Mouse (Mus musculus): Measurements from ENCODE around the gene Sumf1. TPM values are rescaled to one million over a fixed set of nuclear protein-coding genes. Genes with fewer than 3 reads are reported as not detected.

The Sumf1 gene
- polyA plus RNA-seq, 1 experiment: 16.6 TPM

DNA sequence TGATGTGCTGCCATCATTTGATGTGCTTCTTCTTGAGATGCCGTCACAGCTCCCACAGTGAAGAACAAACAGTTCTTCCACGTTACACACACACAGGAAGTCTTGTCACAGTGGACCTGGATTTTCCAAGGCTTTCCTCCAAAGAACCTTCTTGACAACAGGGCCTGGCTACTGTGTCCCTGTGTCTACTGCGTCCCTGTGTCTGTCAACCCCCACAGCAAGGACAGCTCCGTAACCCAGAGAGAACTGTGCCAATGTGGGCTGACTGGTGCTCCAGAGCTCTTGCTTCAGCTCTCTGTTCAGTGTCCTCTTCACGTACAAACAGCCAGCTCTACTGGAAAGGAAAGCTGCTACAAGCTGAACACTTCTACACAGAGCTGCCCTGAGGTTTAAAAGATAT lies 48.4 kb downstream of the Sumf1 start:
- no peaks in the 10 kb centered on the region for H3K27me3 ChIP-seq (replicated peaks)
- TF ChIP-seq GATA1 (IDR thresholded peaks at IDR 0.05; ENCODE audit: borderline replicate concordance, low read length): no peak
- peaks cover 11% of the 10 kb centered on the region for H3K4me1 ChIP-seq

GRCm38 (mm10) chr6:108136286-108136685 lies 49.1 kb downstream of the Sumf1 start:
- Histone ChIP-seq H3K9me3 (no peaks in the 10 kb centered on the region), H3K27me3 (replicated peaks) (no peaks in the 10 kb centered on the region), H3K36me3 (replicated peaks; ENCODE audit: low read length) (peaks cover 3% of the 10 kb centered on the region), H3K4me1 (peaks cover 11% of the 10 kb centered on the region), H3K4me3 (replicated peaks) (no peak overlapping the region)
- TF ChIP-seq FLI1 (IDR thresholded peaks at IDR 0.05; ENCODE audit: low read length) (no peak), GATA1 (IDR thresholded peaks at IDR 0.05; ENCODE audit: borderline replicate concordance, low read length) (no peak)

More for the DNA sequence above, 48.4 kb downstream of the Sumf1 start:
- Histone ChIP-seq H3K36me3 (replicated peaks; ENCODE audit: low read length) (peaks cover 3% of the 10 kb centered on the region), H3K4me3 (replicated peaks) (no peak overlapping the region), H3K9me3 (no peaks in the 10 kb centered on the region)

- H3K4me1 ChIP-seq: peaks cover 17% of the 10 kb centered on the region
- TF ChIP-seq GATA1 (IDR thresholded peaks at IDR 0.05; ENCODE audit: borderline replicate concordance, low read length) (no peak), FLI1 (IDR thresholded peaks at IDR 0.05; ENCODE audit: low read length) (no peak)
These were observed 53.0 kb downstream of the Sumf1 start for GRCm38 (mm10) chr6:108132268-108132935.

GRCm38 (mm10) chr6:108130718-108131117 lies 54.7 kb downstream of the Sumf1 start:
- no peak for TF ChIP-seq GATA1 (IDR thresholded peaks at IDR 0.05; ENCODE audit: borderline replicate concordance, low read length)
- no peak for TF ChIP-seq FLI1 (IDR thresholded peaks at IDR 0.05; ENCODE audit: low read length)
- H3K27me3 ChIP-seq (replicated peaks): no peaks in the 10 kb centered on the region
- H3K4me3 ChIP-seq (replicated peaks): no peak overlapping the region
- H3K36me3 ChIP-seq (replicated peaks; ENCODE audit: low read length): no peaks in the 10 kb centered on the region
- peaks cover 17% of the 10 kb centered on the region for H3K4me1 ChIP-seq
- no peaks in the 10 kb centered on the region for H3K9me3 ChIP-seq

More at GRCm38 (mm10) chr6:108132268-108132935, 53.0 kb downstream of the Sumf1 start:
- Histone ChIP-seq H3K27me3 (replicated peaks) (no peaks in the 10 kb centered on the region), H3K4me3 (replicated peaks) (no peak overlapping the region), H3K36me3 (replicated peaks; ENCODE audit: low read length) (no peaks in the 10 kb centered on the region), H3K9me3 (no peaks in the 10 kb centered on the region)

DNA sequence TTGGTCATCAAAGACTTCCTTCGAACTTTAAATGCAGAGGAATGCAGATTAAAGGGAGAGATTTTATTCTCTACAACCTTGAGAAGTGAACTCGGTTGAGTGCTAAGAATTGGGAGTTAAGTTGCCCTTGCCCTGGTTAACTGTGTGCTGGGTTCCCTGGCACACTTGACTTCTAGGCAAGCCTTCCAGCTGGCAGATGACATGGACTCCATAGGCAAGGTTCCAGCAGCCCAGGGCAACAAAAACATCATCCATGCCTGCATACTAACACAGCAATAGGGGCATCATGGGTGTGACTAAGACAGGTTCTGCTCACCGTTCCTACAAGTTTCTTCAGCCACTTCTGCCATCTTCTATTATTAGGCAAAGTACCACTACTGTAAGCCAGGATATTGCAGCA lies 58.8 kb downstream of the Sumf1 start:
- TF ChIP-seq GATA1 (IDR thresholded peaks at IDR 0.05; ENCODE audit: borderline replicate concordance, low read length) (no peak), FLI1 (IDR thresholded peaks at IDR 0.05; ENCODE audit: low read length) (no peak)
- Histone ChIP-seq H3K9me3 (no peaks in the 10 kb centered on the region), H3K4me1 (peaks cover 6% of the 10 kb centered on the region; the same call in 1 of the 2 replicates), H3K36me3 (replicated peaks; ENCODE audit: low read length) (no peaks in the 10 kb centered on the region), H3K27me3 (replicated peaks) (no peaks in the 10 kb centered on the region), H3K4me3 (replicated peaks) (no peak overlapping the region)

- Histone ChIP-seq H3K4me3 (replicated peaks) (no peak overlapping the region), H3K4me1 (no peaks in the 10 kb centered on the region), H3K36me3 (replicated peaks; ENCODE audit: low read length) (no peaks in the 10 kb centered on the region), H3K9me3 (peaks cover 5% of the 10 kb centered on the region; the same call in 1 of the 2 replicates), H3K27me3 (replicated peaks) (no peaks in the 10 kb centered on the region)
- TF ChIP-seq GATA1 (IDR thresholded peaks at IDR 0.05; ENCODE audit: borderline replicate concordance, low read length) (no peak), FLI1 (IDR thresholded peaks at IDR 0.05; ENCODE audit: low read length) (no peak)
These were observed 59.9 kb downstream of the Sumf1 start for GRCm38 (mm10) chr6:108125474-108125873.

DNA sequence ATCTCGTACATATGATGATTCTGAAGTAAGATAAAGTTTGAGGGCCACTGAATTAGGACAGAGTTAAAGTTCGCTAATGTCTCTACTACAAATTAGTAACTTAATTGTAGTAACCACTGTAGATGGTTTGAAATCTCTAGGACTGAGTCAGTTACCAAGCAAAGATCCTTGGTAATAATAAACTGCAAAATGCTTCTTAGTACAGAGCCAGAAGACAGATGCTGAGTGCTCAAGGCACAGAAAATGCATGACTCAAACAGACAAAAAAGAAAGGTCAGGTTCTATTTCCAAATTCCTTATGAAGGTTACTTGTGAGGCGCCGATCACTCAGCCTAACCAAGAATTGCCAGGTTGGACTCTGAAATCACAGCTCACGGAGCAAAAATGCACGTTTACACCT lies 67.5 kb downstream of the Sumf1 start:
- Histone ChIP-seq H3K4me1 (peaks cover 8% of the 10 kb centered on the region; the same call in 1 of the 2 replicates), H3K27me3 (replicated peaks) (no peaks in the 10 kb centered on the region), H3K4me3 (replicated peaks) (no peak overlapping the region), H3K9me3 (peaks cover 5% of the 10 kb centered on the region; the same call in 1 of the 2 replicates), H3K36me3 (replicated peaks; ENCODE audit: low read length) (no peaks in the 10 kb centered on the region)
- TF ChIP-seq GATA1 (IDR thresholded peaks at IDR 0.05; ENCODE audit: borderline replicate concordance, low read length) (no peak), FLI1 (IDR thresholded peaks at IDR 0.05; ENCODE audit: low read length) (no peak)

- Histone ChIP-seq H3K4me3 (replicated peaks) (no peak overlapping the region), H3K36me3 (replicated peaks; ENCODE audit: low read length) (no peaks in the 10 kb centered on the region), H3K4me1 (peaks cover 13% of the 10 kb centered on the region), H3K9me3 (no peaks in the 10 kb centered on the region), H3K27me3 (replicated peaks) (no peaks in the 10 kb centered on the region)
- no peak for TF ChIP-seq FLI1 (IDR thresholded peaks at IDR 0.05; ENCODE audit: low read length)
- TF ChIP-seq GATA1 (IDR thresholded peaks at IDR 0.05; ENCODE audit: borderline replicate concordance, low read length): no peak
These were observed 70.4 kb downstream of the Sumf1 start for GRCm38 (mm10) chr6:108114971-108115370.

DNA sequence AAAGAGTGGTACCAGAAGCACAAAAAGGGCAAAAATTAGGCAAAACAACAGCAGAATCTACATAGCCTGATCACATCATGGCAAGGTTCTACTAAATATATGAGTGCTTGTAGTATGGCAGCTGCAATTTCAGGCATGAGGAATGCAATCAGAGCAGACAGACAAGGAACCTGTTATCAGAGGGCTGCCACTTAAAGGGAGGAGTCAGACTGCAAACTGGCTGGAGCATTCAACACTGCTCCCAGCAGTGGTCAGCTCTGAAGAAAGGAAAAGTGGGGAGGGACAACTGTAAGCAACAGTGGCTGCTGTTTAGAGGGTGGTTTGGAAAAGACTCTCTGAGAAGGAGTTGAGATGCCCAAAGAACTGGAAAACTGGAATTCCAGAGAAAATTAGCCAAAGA lies 73.7 kb downstream of the Sumf1 start:
- no peaks in the 10 kb centered on the region for H3K27me3 ChIP-seq (replicated peaks)
- TF ChIP-seq FLI1 (IDR thresholded peaks at IDR 0.05; ENCODE audit: low read length) (no peak), GATA1 (IDR thresholded peaks at IDR 0.05; ENCODE audit: borderline replicate concordance, low read length) (no peak)
- peaks cover 17% of the 10 kb centered on the region for H3K4me1 ChIP-seq
- no peaks in the 10 kb centered on the region for H3K9me3 ChIP-seq
- H3K4me3 ChIP-seq (replicated peaks): no peak overlapping the region
- peaks cover 6% of the 10 kb centered on the region for H3K36me3 ChIP-seq (replicated peaks; ENCODE audit: low read length)

- Histone ChIP-seq H3K4me3 (replicated peaks) (no peak overlapping the region), H3K4me1 (peaks cover 17% of the 10 kb centered on the region), H3K9me3 (no peaks in the 10 kb centered on the region), H3K27me3 (replicated peaks) (no peaks in the 10 kb centered on the region), H3K36me3 (replicated peaks; ENCODE audit: low read length) (peaks cover 9% of the 10 kb centered on the region)
- TF ChIP-seq FLI1 (IDR thresholded peaks at IDR 0.05; ENCODE audit: low read length): no peak
- TF ChIP-seq GATA1 (IDR thresholded peaks at IDR 0.05; ENCODE audit: borderline replicate concordance, low read length): no peak
These were observed 75.0 kb downstream of the Sumf1 start for GRCm38 (mm10) chr6:108110336-108110735.

All from megakaryocyte, embryonic 14.5 days (primary cell).